Comparison of ENCODE assay signal across 24 mouse cellular contexts in genomic region chr8:108942686-108943085, GRCm38 (mm10).
DNase-seq lines count a peak whose midpoint lies in the region; ATAC-seq and TF ChIP-seq lines count a peak whose summit lies in the region.
"Had no signal": no experiment of that assay in that cellular context is flagged by ENCODE, and none has a peak within 500 bp of the region (broad histone marks: within the 10 kb centered on the region; RNA-seq: fewer than 3 reads in every experiment).

No protein-coding gene starts in this region.

- no peaks in the 10 kb centered on the region for H3K27me3 ChIP-seq in hindbrain, embryonic 13.5 days
- no peaks in the 10 kb centered on the region for H3K27me3 ChIP-seq in hindbrain, postnatal 0 days (ENCODE audit: insufficient read depth, low read length)
- no peaks in the 10 kb centered on the region for H3K27me3 ChIP-seq in forebrain, embryonic 16.5 days (replicated peaks; ENCODE audit: control insufficient read depth, insufficient read depth, low read length)
- no peaks in the 10 kb centered on the region for H3K27me3 ChIP-seq in midbrain, embryonic 12.5 days
- no peaks in the 10 kb centered on the region for H3K27me3 ChIP-seq in neural tube, embryonic 12.5 days (replicated peaks)
- H3K27me3 ChIP-seq in heart, embryonic 11.5 days (ENCODE audit: control insufficient read depth, insufficient read depth, low read length): no peaks in the 10 kb centered on the region
- H3K27me3 ChIP-seq: embryonic facial prominence, embryonic 13.5 days; kidney, embryonic 15.5 days had no signal

- WGBS in hindbrain, embryonic 13.5 days: 33% methylated on average over 8 of the region's 8 CpGs
- 38% methylated on average over 8 of the region's 8 CpGs for WGBS in hindbrain, postnatal 0 days
- WGBS in forebrain, embryonic 16.5 days: 7% methylated on average over 8 of the region's 8 CpGs
- WGBS in midbrain, embryonic 12.5 days: 47% methylated on average over 8 of the region's 8 CpGs
- 69% methylated on average over 8 of the region's 8 CpGs for WGBS in neural tube, embryonic 12.5 days
- 84% methylated on average over 8 of the region's 8 CpGs for WGBS in heart, embryonic 11.5 days (ENCODE audit: insufficient replicate concordance)

- no peaks in the 10 kb centered on the region for H3K9me3 ChIP-seq in hindbrain, embryonic 13.5 days
- no peaks in the 10 kb centered on the region for H3K9me3 ChIP-seq in hindbrain, postnatal 0 days (ENCODE audit: low read length)
- H3K9me3 ChIP-seq in forebrain, embryonic 16.5 days (ENCODE audit: control insufficient read depth, low read length): no peaks in the 10 kb centered on the region; the same call in 1 of the 2 replicates
- H3K9me3 ChIP-seq in midbrain, embryonic 12.5 days: peaks cover 13% of the 10 kb centered on the region; the same call in 1 of the 2 replicates
- peaks cover 6% of the 10 kb centered on the region; the same call in 1 of the 2 replicates for H3K9me3 ChIP-seq in neural tube, embryonic 12.5 days
- no peaks in the 10 kb centered on the region for H3K9me3 ChIP-seq in heart, embryonic 11.5 days (replicated peaks; ENCODE audit: control insufficient read depth, low read length)
- H3K9me3 ChIP-seq: heart, embryonic 12.5 days had no signal

- H3K4me3 ChIP-seq in hindbrain, embryonic 13.5 days: no peak overlapping the region
- H3K4me3 ChIP-seq in hindbrain, postnatal 0 days (ENCODE audit: low read length): no peak overlapping the region
- H3K4me3 ChIP-seq in forebrain, embryonic 16.5 days (replicated peaks; ENCODE audit: low read length): no peak overlapping the region
- H3K4me3 ChIP-seq in midbrain, embryonic 12.5 days: no peak overlapping the region
- H3K4me3 ChIP-seq in neural tube, embryonic 12.5 days: no peak overlapping the region
- H3K4me3 ChIP-seq in heart, embryonic 11.5 days (ENCODE audit: low read depth, low read length): no peak overlapping the region
- H3K4me3 ChIP-seq: embryonic facial prominence, embryonic 13.5 days; heart, embryonic 12.5 days; kidney, embryonic 15.5 days had no signal

- H3K4me2 ChIP-seq in hindbrain, embryonic 13.5 days: no peak overlapping the region
- H3K4me2 ChIP-seq in hindbrain, postnatal 0 days (ENCODE audit: low read depth, low read length): no peak overlapping the region
- no peak overlapping the region for H3K4me2 ChIP-seq in forebrain, embryonic 16.5 days (ENCODE audit: low read length)
- H3K4me2 ChIP-seq in midbrain, embryonic 12.5 days (replicated peaks): no peak overlapping the region
- H3K4me2 ChIP-seq in neural tube, embryonic 12.5 days (replicated peaks): no peak overlapping the region
- no peak overlapping the region for H3K4me2 ChIP-seq in heart, embryonic 11.5 days
- H3K4me2 ChIP-seq: embryonic facial prominence, embryonic 13.5 days; heart, embryonic 12.5 days; kidney, embryonic 15.5 days; lung, embryonic 14.5 days had no signal

- no peak for TF ChIP-seq CTCF in hindbrain, postnatal 0 days (IDR thresholded peaks at IDR 0.05; ENCODE audit: low read depth)

- peaks cover 47% of the 10 kb centered on the region for H3K4me1 ChIP-seq in hindbrain, embryonic 13.5 days (replicated peaks)
- H3K4me1 ChIP-seq in hindbrain, postnatal 0 days (ENCODE audit: insufficient read depth, low read length): peaks cover 6% of the 10 kb centered on the region; the same call in 1 of the 2 replicates
- H3K4me1 ChIP-seq in forebrain, embryonic 16.5 days (replicated peaks; ENCODE audit: control insufficient read depth, insufficient read depth, low read length): peaks cover 28% of the 10 kb centered on the region
- H3K4me1 ChIP-seq in midbrain, embryonic 12.5 days: peaks cover 36% of the 10 kb centered on the region
- H3K4me1 ChIP-seq in neural tube, embryonic 12.5 days: peaks cover 22% of the 10 kb centered on the region
- H3K4me1 ChIP-seq in heart, embryonic 11.5 days (ENCODE audit: control insufficient read depth, insufficient read depth, low read length): no peaks in the 10 kb centered on the region
- H3K4me1 ChIP-seq: heart, embryonic 12.5 days; kidney, embryonic 15.5 days had no signal

- DNase-seq in hindbrain, postnatal 0 days (ENCODE audit: low spot score): no peak
- DNase-seq in left cerebral cortex, adult 9 months (ENCODE audit: low spot score in 2 of 2): no peak
- DNase-seq: adrenal gland, adult 2 months; cerebellum, adult 18-20 months; cerebellum, postnatal 25 days; heart, adult 11 months; heart, postnatal 10 days; kidney, adult 11 months; kidney, postnatal 36 days; layer of hippocampus, postnatal 36 days; lung, embryonic 14.5 days; right cerebral cortex, adult 18-20 months; right cerebral cortex, postnatal 4 days; thymus, postnatal 14 days had no signal

- peaks cover 42% of the 10 kb centered on the region for H3K36me3 ChIP-seq in hindbrain, embryonic 13.5 days
- peaks cover 14% of the 10 kb centered on the region for H3K36me3 ChIP-seq in hindbrain, postnatal 0 days (ENCODE audit: insufficient read depth, low read length)
- peaks cover 7% of the 10 kb centered on the region; the same call in 1 of the 2 replicates for H3K36me3 ChIP-seq in forebrain, embryonic 16.5 days (ENCODE audit: control insufficient read depth, insufficient read depth)
- H3K36me3 ChIP-seq in midbrain, embryonic 12.5 days: peaks cover 58% of the 10 kb centered on the region
- H3K36me3 ChIP-seq in neural tube, embryonic 12.5 days: peaks cover 54% of the 10 kb centered on the region
- H3K36me3 ChIP-seq in heart, embryonic 11.5 days (ENCODE audit: control insufficient read depth, insufficient read depth, low read length): peaks cover 19% of the 10 kb centered on the region

- H3K9ac ChIP-seq in hindbrain, embryonic 13.5 days: peak overlapping the region; percentile 49; the same call in 1 of the 2 replicates
- no peak overlapping the region for H3K9ac ChIP-seq in hindbrain, postnatal 0 days (replicated peaks; ENCODE audit: low read length)
- H3K9ac ChIP-seq in forebrain, embryonic 16.5 days (replicated peaks; ENCODE audit: low read depth, low read length): no peak overlapping the region
- H3K9ac ChIP-seq in midbrain, embryonic 12.5 days (replicated peaks): no peak overlapping the region
- no peak overlapping the region for H3K9ac ChIP-seq in neural tube, embryonic 12.5 days
- no peak overlapping the region for H3K9ac ChIP-seq in heart, embryonic 11.5 days (ENCODE audit: low read depth, low read length)
- H3K9ac ChIP-seq: embryonic facial prominence, embryonic 13.5 days; heart, embryonic 12.5 days; kidney, embryonic 15.5 days; liver, embryonic 14.5 days; lung, embryonic 14.5 days had no signal

- no peak for ATAC-seq in hindbrain, embryonic 13.5 days (ENCODE audit: low FRiP score)
- ATAC-seq in hindbrain, postnatal 0 days: no peak
- no peak for ATAC-seq in forebrain, embryonic 16.5 days
- no peak for ATAC-seq in midbrain, embryonic 12.5 days (ENCODE audit: low FRiP score, low read depth)
- ATAC-seq in neural tube, embryonic 12.5 days (ENCODE audit: low FRiP score, low read depth): no peak
- no peak for ATAC-seq in megakaryocyte-erythroid progenitor cell, adult 5-6 weeks (replicated peaks; ENCODE audit: low FRiP score, low TSS enrichment, poor library complexity, severe bottlenecking)
- ATAC-seq in heart, embryonic 11.5 days (replicated peaks; ENCODE audit: insufficient number of reproducible peaks, low FRiP score, low TSS enrichment): no peak

- peak overlapping the region; percentile 87 for H3K27ac ChIP-seq in hindbrain, embryonic 13.5 days
- no peak overlapping the region for H3K27ac ChIP-seq in hindbrain, postnatal 0 days
- H3K27ac ChIP-seq in forebrain, embryonic 16.5 days (ENCODE audit: low read length): peak overlapping the region; percentile 39; the same call in 1 of the 2 replicates
- peak overlapping the region; percentile 81 for H3K27ac ChIP-seq in midbrain, embryonic 12.5 days (replicated peaks)
- peak overlapping the region; percentile 20; the same call in 1 of the 2 replicates for H3K27ac ChIP-seq in neural tube, embryonic 12.5 days
- H3K27ac ChIP-seq in heart, embryonic 11.5 days (ENCODE audit: low read depth, low read length): no peak overlapping the region
- H3K27ac ChIP-seq: embryonic facial prominence, embryonic 13.5 days; kidney, embryonic 15.5 days; liver, embryonic 14.5 days had no signal

Comparison
In these comparisons a context has a peak if more than half of its experiments do, and no peak if none do; other contexts are left out.
1. H3K27ac ChIP-seq: peak in hindbrain, embryonic 13.5 days (single experiment), forebrain, embryonic 16.5 days (single experiment), midbrain, embryonic 12.5 days (single experiment) and neural tube, embryonic 12.5 days (single experiment); none in hindbrain, postnatal 0 days (single experiment) and heart, embryonic 11.5 days (single experiment).